Mouse (Mus musculus) liver, embryonic 14.5 days (tissue): ENCODE measurements around the gene Dtx3.

ENCODE experiments used
- CTCF ChIP-seq: IDR thresholded peaks from 2 replicates; pipeline ENCODE4 v1.5.1; 2016; ENCODE audit warnings: antibody characterized with exemption, low read depth, control low read depth
- EP300 ChIP-seq: IDR thresholded peaks from 2 replicates; pipeline ENCODE4 v1.6.1; 2016; ENCODE audit warnings: antibody characterized with exemption, low read depth

DNA sequence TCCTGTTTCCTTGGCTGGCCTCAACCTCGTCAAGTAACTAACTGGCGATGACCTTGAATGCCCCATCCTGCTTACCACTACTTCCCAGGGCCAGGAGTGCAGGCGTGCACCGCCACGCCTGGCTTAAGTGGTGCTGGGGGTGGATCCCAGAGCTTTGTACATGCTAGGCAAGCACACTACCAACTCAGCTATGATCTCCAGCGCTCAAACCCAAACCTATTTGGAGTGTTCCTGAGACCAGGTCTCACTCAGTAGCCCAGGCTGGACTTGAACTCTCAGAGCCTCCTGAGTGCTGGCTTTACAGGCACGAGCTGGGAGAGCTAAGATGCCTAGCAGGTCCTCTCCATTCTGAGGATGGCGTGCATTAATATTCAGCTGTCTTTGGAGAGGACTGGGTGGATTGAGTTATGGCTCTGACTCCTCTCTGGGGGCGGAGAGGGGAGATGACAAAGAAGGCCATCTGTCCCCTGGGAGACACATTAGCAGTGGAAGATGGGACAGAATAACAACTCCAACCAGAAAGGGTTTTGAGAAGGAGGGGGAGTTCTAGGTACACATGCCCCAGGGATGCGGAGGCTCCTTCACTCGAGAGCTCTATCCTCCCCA is 2.1 kb upstream of the Dtx3 start:
- TF ChIP-seq CTCF (no peak), EP300 (no peak)
